Mouse (Mus musculus) intestine, postnatal 0 days (tissue): Measurements from ENCODE around the gene Vti1a. TPM values are rescaled to one million over a fixed set of nuclear protein-coding genes. Genes with fewer than 3 reads are reported as not detected.

Source experiments
- ATAC-seq: fragments of 200-750 bp; cut with Nextera tagmentation; 2 replicates; pipeline ENCODE4 v1.8.0; 2017; ENCODE audit warnings: mild to moderate bottlenecking, moderate TSS enrichment, moderate library complexity
- H3K27ac ChIP-seq: fragments of 300-500 bp; sonication (generic); 2 replicates; pipeline ENCODE4 v1.5.1; 2014; ENCODE audit warnings: mild to moderate bottlenecking, low read depth, low read length, moderate library complexity
- H3K27me3 ChIP-seq: fragments of 300-500 bp; sonication (generic); replicated peaks from 2 replicates; pipeline ENCODE4 v1.6.1; 2014; ENCODE audit warnings: low read length, mixed read lengths; ENCODE audit not compliant: control insufficient read depth, insufficient read depth
- H3K36me3 ChIP-seq: fragments of 300-500 bp; sonication (generic); 2 replicates; pipeline ENCODE4 v1.6.1; 2014; ENCODE audit warnings: mild to moderate bottlenecking, moderate library complexity; ENCODE audit not compliant: control insufficient read depth, insufficient read depth
- H3K4me1 ChIP-seq: fragments of 300-500 bp; sonication (generic); replicated peaks from 2 replicates; pipeline ENCODE4 v1.6.1; 2014; ENCODE audit warnings: antibody characterized with exemption, low read length, mixed read lengths; ENCODE audit not compliant: control insufficient read depth, insufficient read depth
- H3K4me2 ChIP-seq: fragments of 300-500 bp; sonication (generic); replicated peaks from 2 replicates; pipeline ENCODE4 v1.6.1; 2014; ENCODE audit warnings: low read depth, mild to moderate bottlenecking, moderate library complexity
- H3K4me3 ChIP-seq: fragments of 300-500 bp; sonication (generic); 2 replicates; pipeline ENCODE4 v1.5.1; 2014; ENCODE audit warnings: low read depth, low read length
- H3K9ac ChIP-seq: fragments of 300-500 bp; sonication (generic); 2 replicates; pipeline ENCODE4 v1.6.1; 2014; ENCODE audit warnings: mild to moderate bottlenecking, low read depth, low read length
- H3K9me3 ChIP-seq: fragments of 300-500 bp; sonication (generic); 2 replicates; pipeline ENCODE4 v1.6.1; 2016; ENCODE audit warnings: mixed run types; ENCODE audit not compliant: control insufficient read depth
- CTCF ChIP-seq: sonication (generic); IDR thresholded peaks from 2 replicates; pipeline ENCODE4 v1.5.1; 2016; ENCODE audit warnings: low read depth, mild to moderate bottlenecking, control low read depth, antibody characterized with exemption, moderate library complexity
- WGBS: fragments of 180-500 bp; shearing (Covaris S2); extraction: QIAGEN DNeasy Blood & Tissue Kit; methylation state at CpG from one replicate; pipeline ENCODE4 v1.1.7; 2014; 5-methylcytosine and 5-hydroxymethylcytosine counted together
- polyA plus RNA-seq: library from polyadenylated mRNA; unstranded; fragments of >200 nt; fragmentation: Nextera tagmentation; extraction: Ambion mirVana; gene quantifications from 2 replicates; pipeline ENCODE4 v1.2.1, GENCODE M21; 2015

Gene Vti1a
- polyA plus RNA-seq, 1 experiment from 2014 or later, result 21.3 TPM

GRCm38 (mm10) chr19:55588948-55589896, 273.1 kb downstream of the Vti1a start:
- TF ChIP-seq CTCF, result no peak
- no peak for ATAC-seq
- Histone ChIP-seq H3K4me2 (no peak overlapping the region), H3K27ac (no peak overlapping the region), H3K9ac (no peak overlapping the region), H3K9me3 (no peaks in the 10 kb centered on the region), H3K4me3 (no peak overlapping the region), H3K4me1 (peaks cover 5% of the 10 kb centered on the region; the same call in 1 of the 2 replicates), H3K27me3 (no peaks in the 10 kb centered on the region), H3K36me3 (no peaks in the 10 kb centered on the region)
- 67% methylated on average over 16 of the region's 16 CpGs for WGBS

GRCm38 (mm10) chr19:55592876-55593691, 277.0 kb downstream of the Vti1a start:
- H3K4me1 ChIP-seq, result 0 out of 2 replicates have a peak, but pooled peaks cover 5% of the 10 kb centered on the region
- no peak overlapping the region for H3K9ac ChIP-seq
- 23% methylated on average over 26 of the region's 26 CpGs for WGBS
- peak; percentile 84 for ATAC-seq
- H3K9me3 ChIP-seq, result no peaks in the 10 kb centered on the region
- H3K27me3 ChIP-seq, result no peaks in the 10 kb centered on the region
- H3K27ac ChIP-seq, result peak overlapping the region; percentile 51
- no peak for TF ChIP-seq CTCF
- peak overlapping the region; percentile 33 for H3K4me2 ChIP-seq
- no peaks in the 10 kb centered on the region for H3K36me3 ChIP-seq
- H3K4me3 ChIP-seq, result no peak overlapping the region

GRCm38 (mm10) chr19:55593729-55594444, 277.8 kb downstream of the Vti1a start:
- WGBS, result 73% methylated on average over 16 of the region's 16 CpGs

GRCm38 (mm10) chr19:55594451-55594850, 278.4 kb downstream of the Vti1a start:
- H3K36me3 ChIP-seq, result no peaks in the 10 kb centered on the region
- no peak overlapping the region for H3K4me3 ChIP-seq
- no peaks in the 10 kb centered on the region for H3K9me3 ChIP-seq
- no peak overlapping the region for H3K4me2 ChIP-seq
- no peak for TF ChIP-seq CTCF
- 74% methylated on average over 3 of the region's 3 CpGs for WGBS
- H3K9ac ChIP-seq, result no peak overlapping the region
- no peak overlapping the region for H3K27ac ChIP-seq
- no peaks in the 10 kb centered on the region for H3K27me3 ChIP-seq
- 0 out of 2 replicates have a peak, but pooled peaks cover 5% of the 10 kb centered on the region for H3K4me1 ChIP-seq
- ATAC-seq, result no peak

More at GRCm38 (mm10) chr19:55593729-55594444, 277.8 kb downstream of the Vti1a start:
- H3K9ac ChIP-seq, result no peak overlapping the region
- 0 out of 2 replicates have a peak, but pooled peaks cover 5% of the 10 kb centered on the region for H3K4me1 ChIP-seq
- no peak for ATAC-seq
- H3K9me3 ChIP-seq, result no peaks in the 10 kb centered on the region
- TF ChIP-seq CTCF, result no peak
- no peak overlapping the region for H3K4me3 ChIP-seq
- peak overlapping the region; percentile 51; the same call in 1 of the 2 replicates for H3K27ac ChIP-seq
- no peaks in the 10 kb centered on the region for H3K36me3 ChIP-seq
- H3K27me3 ChIP-seq, result no peaks in the 10 kb centered on the region
- no peak overlapping the region for H3K4me2 ChIP-seq

- Histone ChIP-seq H3K9ac (no peak overlapping the region), H3K4me3 (no peak overlapping the region), H3K27me3 (no peaks in the 10 kb centered on the region), H3K27ac (peak overlapping the region; percentile 77), H3K4me2 (no peak overlapping the region), H3K4me1 (0 out of 2 replicates have a peak, but pooled peaks cover 5% of the 10 kb centered on the region), H3K36me3 (no peaks in the 10 kb centered on the region), H3K9me3 (no peaks in the 10 kb centered on the region)
- 22% methylated on average over 9 of the region's 9 CpGs for WGBS
- 0 out of 2 replicates have a peak, but pooled peaks have one; percentile 7 for TF ChIP-seq CTCF
- ATAC-seq, result peak; percentile 55
Measured at GRCm38 (mm10) chr19:55595945-55596649, 280.0 kb downstream of the Vti1a start.
